Mouse (Mus musculus) midbrain, embryonic 12.5 days (tissue): Measurements from ENCODE around the gene Fpgs. TPM values are rescaled to one million over a fixed set of nuclear protein-coding genes. Genes with fewer than 3 reads are reported as not detected.

ENCODE experiments used
- ATAC-seq: fragments of 200-750 bp; cut with Nextera tagmentation; 2 replicates; pipeline ENCODE4 v1.8.0; 2017; ENCODE audit warnings: low read depth, moderate TSS enrichment, moderate library complexity; ENCODE audit not compliant: low FRiP score
- H3K27ac ChIP-seq: fragments of 300-500 bp; sonication (generic); replicated peaks from 2 replicates; pipeline ENCODE4 v1.5.1; 2016; ENCODE audit warnings: mild to moderate bottlenecking
- H3K27me3 ChIP-seq: fragments of 300-500 bp; sonication (generic); 2 replicates; pipeline ENCODE4 v1.6.1; 2016; ENCODE audit warnings: mild to moderate bottlenecking
- H3K36me3 ChIP-seq: fragments of 300-500 bp; sonication (generic); 2 replicates; pipeline ENCODE4 v1.6.1; 2016
- H3K4me1 ChIP-seq: fragments of 300-500 bp; sonication (generic); 2 replicates; pipeline ENCODE4 v1.6.1; 2016
- H3K4me2 ChIP-seq: fragments of 300-500 bp; sonication (generic); replicated peaks from 2 replicates; pipeline ENCODE4 v1.6.1; 2016; ENCODE audit warnings: mild to moderate bottlenecking, moderate library complexity
- H3K4me3 ChIP-seq: fragments of 300-500 bp; sonication (generic); 2 replicates; pipeline ENCODE4 v1.5.1; 2016; ENCODE audit warnings: mild to moderate bottlenecking
- H3K9ac ChIP-seq: fragments of 300-500 bp; sonication (generic); replicated peaks from 2 replicates; pipeline ENCODE4 v1.6.1; 2016; ENCODE audit warnings: mild to moderate bottlenecking, moderate library complexity
- H3K9me3 ChIP-seq: fragments of 300-500 bp; sonication (generic); 2 replicates; pipeline ENCODE4 v1.6.1; 2016; ENCODE audit warnings: mild to moderate bottlenecking
- WGBS: fragments of 180-500 bp; shearing (Covaris S2); methylation state at CpG from one replicate; pipeline ENCODE4 v1.1.7; 2016; 5-methylcytosine and 5-hydroxymethylcytosine counted together
- polyA plus RNA-seq: library from polyadenylated mRNA; unstranded; fragments of >200 nt; fragmentation: Nextera tagmentation; extraction: Ambion mirVana; gene quantifications from 2 replicates; pipeline ENCODE4 v1.2.1, GENCODE M21; 2016

Gene Fpgs
- polyA plus RNA-seq, 1 experiment from 2014 or later, result 19.1 TPM

- 91% methylated on average over 11 of the region's 11 CpGs for WGBS
- H3K4me3 ChIP-seq, result no peak overlapping the region
- H3K27me3 ChIP-seq, result no peaks in the 10 kb centered on the region; the same call in 1 of the 2 replicates
- no peak for ATAC-seq
- peaks cover 19% of the 10 kb centered on the region for H3K36me3 ChIP-seq
- no peak overlapping the region for H3K27ac ChIP-seq
- H3K4me2 ChIP-seq, result no peak overlapping the region
- no peaks in the 10 kb centered on the region for H3K9me3 ChIP-seq
- H3K4me1 ChIP-seq, result peaks cover 15% of the 10 kb centered on the region
- H3K9ac ChIP-seq, result no peak overlapping the region
Observed at GRCm38 (mm10) chr2:32691041-32691440, 12.9 kb downstream of the Fpgs start.

GRCm38 (mm10) chr2:32689420-32689819 is 14.5 kb downstream of the Fpgs start:
- Histone ChIP-seq H3K4me2 (no peak overlapping the region), H3K4me1 (peaks cover 15% of the 10 kb centered on the region), H3K9me3 (no peaks in the 10 kb centered on the region), H3K27ac (no peak overlapping the region), H3K9ac (no peak overlapping the region), H3K4me3 (no peak overlapping the region), H3K27me3 (no peaks in the 10 kb centered on the region; the same call in 1 of the 2 replicates), H3K36me3 (peaks cover 35% of the 10 kb centered on the region)
- 16% methylated on average over 5 of the region's 5 CpGs for WGBS
- no peak for ATAC-seq

- H3K27ac ChIP-seq, result no peak overlapping the region
- 95% methylated on average over 8 of the region's 8 CpGs for WGBS
- ATAC-seq, result no peak
- H3K36me3 ChIP-seq, result peaks cover 52% of the 10 kb centered on the region
- H3K9me3 ChIP-seq, result no peaks in the 10 kb centered on the region
- H3K4me1 ChIP-seq, result peaks cover 6% of the 10 kb centered on the region; the same call in 1 of the 2 replicates
- no peak overlapping the region for H3K4me3 ChIP-seq
- H3K27me3 ChIP-seq, result no peaks in the 10 kb centered on the region
- H3K9ac ChIP-seq, result no peak overlapping the region
- no peak overlapping the region for H3K4me2 ChIP-seq
Observed at GRCm38 (mm10) chr2:32687562-32687961, 16.4 kb downstream of the Fpgs start.

GRCm38 (mm10) chr2:32686640-32687039 is 17.3 kb downstream of the Fpgs start:
- no peak overlapping the region for H3K9ac ChIP-seq
- H3K4me1 ChIP-seq, result 0 out of 2 replicates have a peak, but pooled peaks cover 4% of the 10 kb centered on the region
- no peak overlapping the region for H3K27ac ChIP-seq
- peaks cover 53% of the 10 kb centered on the region for H3K36me3 ChIP-seq
- no peak overlapping the region for H3K4me2 ChIP-seq
- WGBS, result 91% methylated on average over 6 of the region's 6 CpGs
- H3K27me3 ChIP-seq, result no peaks in the 10 kb centered on the region
- no peak overlapping the region for H3K4me3 ChIP-seq
- no peaks in the 10 kb centered on the region for H3K9me3 ChIP-seq
- ATAC-seq, result no peak

GRCm38 (mm10) chr2:32685807-32686206 is 18.1 kb downstream of the Fpgs start:
- Histone ChIP-seq H3K9ac (no peak overlapping the region), H3K4me2 (no peak overlapping the region), H3K27me3 (no peaks in the 10 kb centered on the region), H3K4me1 (0 out of 2 replicates have a peak, but pooled peaks cover 4% of the 10 kb centered on the region), H3K4me3 (no peak overlapping the region), H3K9me3 (no peaks in the 10 kb centered on the region), H3K36me3 (peaks cover 53% of the 10 kb centered on the region), H3K27ac (no peak overlapping the region)
- 100% methylated on average over 3 of the region's 3 CpGs for WGBS
- ATAC-seq, result no peak

GRCm38 (mm10) chr2:32684681-32685428 is 19.1 kb downstream of the Fpgs start:
- Histone ChIP-seq H3K36me3 (peaks cover 53% of the 10 kb centered on the region), H3K4me2 (no peak overlapping the region), H3K4me3 (no peak overlapping the region), H3K4me1 (0 out of 2 replicates have a peak, but pooled peaks cover 4% of the 10 kb centered on the region), H3K27ac (no peak overlapping the region), H3K9ac (no peak overlapping the region), H3K9me3 (no peaks in the 10 kb centered on the region), H3K27me3 (no peaks in the 10 kb centered on the region)
- no peak for ATAC-seq
- 95% methylated on average over 15 of the region's 15 CpGs for WGBS

GRCm38 (mm10) chr2:32683701-32684100 is 20.2 kb downstream of the Fpgs start:
- Histone ChIP-seq H3K9ac (no peak overlapping the region), H3K9me3 (no peaks in the 10 kb centered on the region), H3K4me1 (no peaks in the 10 kb centered on the region), H3K36me3 (peaks cover 53% of the 10 kb centered on the region), H3K27ac (no peak overlapping the region), H3K4me3 (no peak overlapping the region), H3K4me2 (no peak overlapping the region), H3K27me3 (no peaks in the 10 kb centered on the region)
- ATAC-seq, result no peak
- 93% methylated on average over 10 of the region's 10 CpGs for WGBS

GRCm38 (mm10) chr2:32682721-32683417 is 21.1 kb downstream of the Fpgs start:
- no peak overlapping the region for H3K9ac ChIP-seq
- peaks cover 52% of the 10 kb centered on the region for H3K36me3 ChIP-seq
- no peak overlapping the region for H3K4me3 ChIP-seq
- 81% methylated on average over 14 of the region's 14 CpGs for WGBS
- H3K4me2 ChIP-seq, result no peak overlapping the region
- H3K27me3 ChIP-seq, result no peaks in the 10 kb centered on the region
- H3K4me1 ChIP-seq, result no peaks in the 10 kb centered on the region
- ATAC-seq, result no peak
- H3K27ac ChIP-seq, result no peak overlapping the region
- H3K9me3 ChIP-seq, result no peaks in the 10 kb centered on the region

- ATAC-seq, result no peak
- WGBS, result 67% methylated on average over 6 of the region's 6 CpGs
- Histone ChIP-seq H3K27me3 (no peaks in the 10 kb centered on the region), H3K36me3 (peaks cover 41% of the 10 kb centered on the region), H3K4me2 (no peak overlapping the region), H3K27ac (no peak overlapping the region), H3K9ac (no peak overlapping the region), H3K4me1 (no peaks in the 10 kb centered on the region), H3K9me3 (no peaks in the 10 kb centered on the region), H3K4me3 (no peak overlapping the region)
Observed at GRCm38 (mm10) chr2:32681754-32682153, 22.2 kb downstream of the Fpgs start.

GRCm38 (mm10) chr2:32680961-32681650 is 22.8 kb downstream of the Fpgs start:
- H3K4me2 ChIP-seq, result no peak overlapping the region
- H3K36me3 ChIP-seq, result peaks cover 34% of the 10 kb centered on the region
- ATAC-seq, result no peak
- no peak overlapping the region for H3K4me3 ChIP-seq
- 88% methylated on average over 19 of the region's 19 CpGs for WGBS
- H3K27me3 ChIP-seq, result no peaks in the 10 kb centered on the region
- H3K9me3 ChIP-seq, result no peaks in the 10 kb centered on the region
- H3K4me1 ChIP-seq, result no peaks in the 10 kb centered on the region
- no peak overlapping the region; the same call in 1 of the 2 replicates for H3K9ac ChIP-seq
- no peak overlapping the region for H3K27ac ChIP-seq

- H3K4me3 ChIP-seq, result no peak overlapping the region
- WGBS, result 66% methylated on average over 7 of the region's 7 CpGs
- no peak overlapping the region for H3K9ac ChIP-seq
- peaks cover 24% of the 10 kb centered on the region for H3K36me3 ChIP-seq
- ATAC-seq, result no peak
- H3K27ac ChIP-seq, result no peak overlapping the region
- H3K27me3 ChIP-seq, result no peaks in the 10 kb centered on the region
- H3K4me1 ChIP-seq, result no peaks in the 10 kb centered on the region
- no peak overlapping the region for H3K4me2 ChIP-seq
- no peaks in the 10 kb centered on the region for H3K9me3 ChIP-seq
Observed at GRCm38 (mm10) chr2:32680051-32680451, 23.9 kb downstream of the Fpgs start.

GRCm38 (mm10) chr2:32677683-32678082 is 26.3 kb downstream of the Fpgs start:
- Histone ChIP-seq H3K27me3 (no peaks in the 10 kb centered on the region), H3K36me3 (0 out of 2 replicates have a peak, but pooled peaks cover 2% of the 10 kb centered on the region), H3K9me3 (no peaks in the 10 kb centered on the region), H3K27ac (no peak overlapping the region), H3K9ac (no peak overlapping the region), H3K4me1 (no peaks in the 10 kb centered on the region), H3K4me3 (no peak overlapping the region), H3K4me2 (no peak overlapping the region)
- no peak for ATAC-seq
- WGBS, result 94% methylated on average over 7 of the region's 7 CpGs
